Mouse (Mus musculus) testis, adult 2 months (tissue): ENCODE data around the gene Cntln. TPM values are rescaled to one million over a fixed set of nuclear protein-coding genes. Genes with fewer than 3 reads are reported as not detected.

ENCODE experiments used
- H3K27ac ChIP-seq: fragments of 200-500 bp; 2 replicates; pipeline ENCODE4 v1.5.1; 2012; ENCODE audit warnings: low read depth, low read length; ENCODE audit not compliant: control insufficient read depth, insufficient read depth
- H3K27me3 ChIP-seq: fragments of 200-500 bp; 2 replicates; pipeline ENCODE4 v1.6.1; 2012; ENCODE audit warnings: mild to moderate bottlenecking, low read length, moderate library complexity; ENCODE audit not compliant: control insufficient read depth, insufficient read depth
- H3K36me3 ChIP-seq: fragments of 200-500 bp; 2 replicates; pipeline ENCODE4 v1.6.1; 2012; ENCODE audit warnings: mild to moderate bottlenecking, low read length; ENCODE audit not compliant: control insufficient read depth, insufficient read depth
- H3K4me1 ChIP-seq: fragments of 200-500 bp; 2 replicates; pipeline ENCODE4 v1.6.1; 2012; ENCODE audit warnings: low read length; ENCODE audit not compliant: control insufficient read depth, insufficient read depth
- H3K4me3 ChIP-seq: fragments of 200-500 bp; 2 replicates; pipeline ENCODE4 v1.5.1; 2012; ENCODE audit warnings: low read depth, mild to moderate bottlenecking, low read length, moderate library complexity, mixed read lengths; ENCODE audit not compliant: control insufficient read depth
- CTCF ChIP-seq: fragments of 200-500 bp; IDR thresholded peaks from 2 replicates; pipeline ENCODE4 v1.5.1; 2012; ENCODE audit warnings: low read depth, mild to moderate bottlenecking, inconsistent platforms, low read length, moderate library complexity; ENCODE audit not compliant: control insufficient read depth, insufficient read depth, insufficient replicate concordance
- POLR2A ChIP-seq: fragments of 200-500 bp; IDR thresholded peaks from 2 replicates; pipeline ENCODE4 v1.6.1; 2012; ENCODE audit warnings: low read depth, mild to moderate bottlenecking, inconsistent platforms, low read length, moderate library complexity; ENCODE audit not compliant: control insufficient read depth
- polyA plus RNA-seq: library from polyadenylated mRNA; depleted of rRNA; stranded (reverse); fragments of >200 nt; gene quantifications from 2 replicates; pipeline ENCODE4 v1.2.3, GENCODE M21; 2012

Gene Cntln
- polyA plus RNA-seq, 1 experiment, result 7.8 TPM

DNA sequence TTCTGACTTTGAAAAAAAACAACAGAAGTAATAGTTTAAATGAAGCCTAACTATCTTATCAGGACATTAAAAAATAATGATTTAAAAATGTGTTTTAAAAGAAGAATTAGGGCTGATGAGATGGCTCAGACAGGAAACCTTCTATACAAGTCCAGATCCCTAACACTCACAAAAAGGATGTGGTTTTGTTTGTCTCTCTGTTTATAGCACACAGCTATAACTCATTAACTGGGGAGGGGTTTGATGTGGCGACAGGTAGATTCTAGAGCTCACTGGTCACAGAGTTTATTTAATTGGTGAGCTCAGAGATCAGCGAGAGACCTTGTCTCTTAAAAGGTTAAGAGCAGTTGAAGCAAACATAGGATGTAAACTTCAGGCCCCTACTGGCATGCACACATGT lies 175.5 kb downstream of the Cntln start:
- no peak for TF ChIP-seq POLR2A
- no peak for TF ChIP-seq CTCF
- no peak overlapping the region for H3K27ac ChIP-seq
- no peak overlapping the region for H3K4me3 ChIP-seq

DNA sequence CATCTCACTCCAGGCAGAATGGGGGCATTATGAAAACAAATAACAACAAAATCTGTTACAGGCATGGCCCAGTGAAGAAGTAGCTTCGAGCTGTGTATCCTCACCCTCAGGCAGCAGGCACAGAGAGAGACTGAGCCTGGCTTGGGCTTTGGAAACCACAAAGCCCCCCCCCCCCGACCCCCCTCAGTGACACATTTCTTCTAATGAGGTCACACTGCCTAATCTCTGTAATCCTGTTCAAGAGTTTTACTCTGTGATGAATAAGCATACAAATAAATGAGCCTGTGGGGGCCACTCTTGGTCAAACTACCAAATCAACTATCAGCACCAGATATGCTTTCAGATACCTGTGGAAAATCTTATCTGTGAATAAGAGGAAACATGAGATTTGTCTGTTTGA lies 177.6 kb downstream of the Cntln start:
- TF ChIP-seq CTCF (no peak), POLR2A (no peak)
- no peaks in the 10 kb centered on the region for H3K36me3 ChIP-seq
- no peaks in the 10 kb centered on the region for H3K4me1 ChIP-seq

More for the DNA sequence above, 175.5 kb downstream of the Cntln start:
- Histone ChIP-seq H3K27me3 (no peaks in the 10 kb centered on the region), H3K36me3 (no peaks in the 10 kb centered on the region), H3K4me1 (no peaks in the 10 kb centered on the region)

DNA sequence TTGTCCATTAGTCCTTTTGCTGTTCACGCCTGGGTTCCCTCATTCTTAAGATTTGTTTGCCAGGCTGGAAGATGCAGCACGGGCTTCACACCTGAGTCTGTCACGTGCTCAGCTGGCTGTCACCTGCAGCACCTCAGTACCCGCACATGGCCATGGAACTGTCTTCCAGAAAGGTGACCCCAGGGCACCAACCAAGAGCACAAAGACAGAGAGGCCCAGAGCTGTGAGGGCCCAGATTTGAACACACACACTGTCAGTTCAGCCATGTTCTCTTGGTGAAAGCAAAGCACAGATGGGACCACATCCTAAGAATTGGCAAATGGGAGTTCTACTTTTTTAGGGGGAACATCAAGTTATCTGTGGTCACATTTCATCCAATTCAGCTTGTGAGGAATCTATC lies 211.9 kb downstream of the Cntln start:
- Histone ChIP-seq H3K4me1 (no peaks in the 10 kb centered on the region), H3K27ac (no peak overlapping the region), H3K27me3 (no peaks in the 10 kb centered on the region), H3K4me3 (no peak overlapping the region), H3K36me3 (no peaks in the 10 kb centered on the region)
- TF ChIP-seq CTCF, result no peak
- no peak for TF ChIP-seq POLR2A

More for the DNA sequence above, 177.6 kb downstream of the Cntln start:
- Histone ChIP-seq H3K27ac (no peak overlapping the region), H3K4me3 (no peak overlapping the region), H3K27me3 (no peaks in the 10 kb centered on the region)

DNA sequence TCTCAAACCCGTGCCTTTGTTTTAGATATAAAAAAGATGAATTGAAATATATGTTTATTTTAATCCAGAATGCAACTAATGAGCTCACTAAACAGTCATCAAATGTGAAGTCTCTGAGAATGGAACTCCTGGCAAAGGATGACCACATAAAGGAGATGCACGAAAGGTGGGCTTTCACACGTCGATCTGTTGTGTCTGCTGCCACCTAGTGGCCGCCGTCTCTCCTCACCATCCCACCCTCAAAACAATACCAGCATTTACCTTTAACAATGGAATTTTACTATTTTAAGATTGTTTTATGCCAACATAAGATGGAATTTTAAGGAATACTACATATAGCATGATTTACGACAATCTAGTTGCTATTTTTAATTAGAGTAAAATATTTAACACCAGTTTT lies 212.6 kb downstream of the Cntln start:
- H3K36me3 ChIP-seq, result no peaks in the 10 kb centered on the region
- H3K4me3 ChIP-seq, result no peak overlapping the region
- H3K4me1 ChIP-seq, result no peaks in the 10 kb centered on the region
- no peak for TF ChIP-seq POLR2A
- TF ChIP-seq CTCF, result peak; percentile 86; the same call in 1 of the 2 replicates
- H3K27ac ChIP-seq, result no peak overlapping the region
- no peaks in the 10 kb centered on the region for H3K27me3 ChIP-seq

DNA sequence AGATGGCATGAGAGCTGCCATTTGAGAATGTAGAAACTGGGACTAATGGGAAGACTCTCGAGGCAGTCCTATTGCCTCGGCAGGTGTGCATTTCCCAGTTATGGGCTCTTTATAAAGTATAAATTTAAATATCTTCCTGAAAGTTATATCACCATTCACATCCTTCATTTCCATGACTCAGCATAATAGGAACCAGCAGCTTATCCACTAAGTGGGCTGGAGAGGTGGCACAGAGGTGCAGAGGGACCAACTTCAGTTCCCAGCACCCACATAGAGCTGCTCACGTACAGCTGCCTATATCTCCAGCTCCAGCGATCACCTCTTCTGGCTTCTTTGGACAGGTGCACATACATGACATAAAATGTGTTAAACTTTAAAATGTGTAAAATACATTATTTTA lies 218.1 kb downstream of the Cntln start:
- Histone ChIP-seq H3K27ac (no peak overlapping the region), H3K4me3 (no peak overlapping the region), H3K27me3 (no peaks in the 10 kb centered on the region), H3K4me1 (no peaks in the 10 kb centered on the region), H3K36me3 (no peaks in the 10 kb centered on the region)
- TF ChIP-seq POLR2A (no peak), CTCF (no peak)

DNA sequence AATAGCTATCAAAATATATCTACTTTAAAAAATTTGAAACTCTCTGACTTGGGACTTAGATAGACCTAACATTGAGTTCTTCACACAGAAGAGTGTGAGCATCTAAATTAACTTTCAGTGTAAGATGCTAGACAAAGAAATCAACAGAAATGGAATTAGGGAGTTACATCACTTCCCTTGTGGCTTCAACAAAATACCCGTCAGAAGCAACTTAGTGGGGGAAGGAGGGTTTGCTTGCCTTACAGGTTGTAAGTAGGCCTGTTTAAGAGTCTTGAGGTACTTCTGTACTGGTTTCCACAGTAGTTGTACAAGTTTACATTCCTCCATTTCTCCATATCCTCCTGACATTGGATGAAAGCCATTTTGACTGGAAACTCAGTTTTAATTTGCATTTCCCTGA lies 222.3 kb downstream of the Cntln start:
- H3K27me3 ChIP-seq, result no peaks in the 10 kb centered on the region
- H3K36me3 ChIP-seq, result no peaks in the 10 kb centered on the region
- no peak overlapping the region for H3K27ac ChIP-seq
- TF ChIP-seq CTCF, result no peak
- TF ChIP-seq POLR2A, result no peak
- H3K4me3 ChIP-seq, result no peak overlapping the region
- no peaks in the 10 kb centered on the region for H3K4me1 ChIP-seq

DNA sequence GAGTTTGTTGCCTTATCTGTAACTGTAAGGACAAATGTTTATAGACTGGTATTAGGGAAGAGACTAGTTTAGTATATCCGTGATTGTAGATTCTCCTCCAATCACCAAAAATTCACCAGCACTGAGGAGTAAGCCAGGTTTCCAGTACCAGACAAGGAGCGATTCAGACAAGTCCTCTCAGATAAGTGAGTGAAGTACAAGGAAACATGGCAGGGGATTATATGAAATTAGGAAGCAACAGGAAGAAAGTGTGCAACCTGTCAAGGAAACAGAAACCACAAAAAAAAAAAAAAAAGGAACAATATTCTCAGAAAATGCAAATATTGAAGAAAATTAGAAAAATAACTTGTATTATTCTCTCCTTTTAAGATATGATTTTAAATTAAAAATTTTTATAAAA lies 222.9 kb downstream of the Cntln start:
- no peaks in the 10 kb centered on the region for H3K36me3 ChIP-seq
- no peaks in the 10 kb centered on the region for H3K4me1 ChIP-seq
- H3K27ac ChIP-seq, result no peak overlapping the region
- no peak overlapping the region for H3K4me3 ChIP-seq
- no peaks in the 10 kb centered on the region for H3K27me3 ChIP-seq
- TF ChIP-seq POLR2A (no peak), CTCF (no peak)

DNA sequence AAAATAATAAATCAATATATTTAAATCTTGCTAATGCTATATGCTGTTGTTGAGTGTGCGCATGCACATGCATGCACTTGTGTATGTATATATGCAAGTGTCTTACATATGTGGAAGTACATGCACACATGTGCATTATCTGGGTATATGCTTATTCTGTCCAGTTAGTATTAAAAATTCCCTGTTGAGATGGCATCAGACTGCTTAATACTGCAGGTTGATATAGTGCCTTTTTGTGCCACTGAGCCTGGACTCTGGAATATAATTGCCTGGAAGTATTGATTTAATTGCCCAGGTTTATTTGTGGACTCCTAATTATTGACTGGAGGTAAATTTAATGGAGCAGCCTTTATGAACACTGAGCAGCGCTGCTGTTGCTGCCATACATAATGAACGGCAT lies 236.2 kb downstream of the Cntln start:
- no peaks in the 10 kb centered on the region for H3K36me3 ChIP-seq

More for the DNA sequence above, 236.2 kb downstream of the Cntln start:
- Histone ChIP-seq H3K27ac (no peak overlapping the region), H3K4me3 (no peak overlapping the region), H3K27me3 (no peaks in the 10 kb centered on the region), H3K4me1 (no peaks in the 10 kb centered on the region)
- TF ChIP-seq POLR2A, result no peak
- no peak for TF ChIP-seq CTCF
